Mouse (Mus musculus) heart, postnatal 10 days (tissue): ENCODE results near the gene Pomt2. TPM values are rescaled to one million over a fixed set of nuclear protein-coding genes. Genes with fewer than 3 reads are reported as not detected.

Experiments
- DNase-seq, 2 experiments: peaks; one replicate each; pipeline ENCODE4 v3.0.0; 2021
- intact Hi-C: fragments of 180-260 bp; cut with DNase I; formaldehyde crosslinking; loops from one replicate; pipeline ENCODE4 v1.15.1; 2025
- total RNA-seq, 2 experiments: library from RNA; stranded (reverse); gene quantifications; 2 replicates each; pipeline ENCODE4 v1.2.3; 2021

The Pomt2 gene
- total RNA-seq, 2 experiments from 2014 or later: 11.5 to 12.4 TPM

DNA sequence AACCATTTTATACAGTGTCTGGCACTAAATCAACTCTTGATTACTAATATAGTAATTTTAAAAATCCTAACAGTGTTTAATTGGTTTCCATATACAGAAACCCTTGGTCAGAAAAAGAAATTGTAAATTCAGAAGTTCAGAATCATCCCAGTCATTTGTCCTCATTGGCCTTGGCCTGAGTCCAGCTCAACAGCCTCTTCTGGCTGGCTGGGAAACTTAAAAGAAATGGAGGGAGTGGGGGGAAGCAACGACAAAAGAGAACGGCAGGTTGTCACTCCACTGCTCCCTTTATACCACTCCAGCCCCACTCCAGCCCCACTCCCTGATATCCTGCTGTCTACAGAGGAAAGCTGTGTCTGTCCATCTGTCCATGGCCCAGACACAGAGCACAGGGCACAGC is 16.6 kb downstream of the Pomt2 start:
- no peak for DNase-seq
- intact Hi-C loops: loop anchor here (2.0 to 5.0 kb wide), 3 partner anchors 116 to 286 kb away; no protein-coding TSS in a partner anchor

DNA sequence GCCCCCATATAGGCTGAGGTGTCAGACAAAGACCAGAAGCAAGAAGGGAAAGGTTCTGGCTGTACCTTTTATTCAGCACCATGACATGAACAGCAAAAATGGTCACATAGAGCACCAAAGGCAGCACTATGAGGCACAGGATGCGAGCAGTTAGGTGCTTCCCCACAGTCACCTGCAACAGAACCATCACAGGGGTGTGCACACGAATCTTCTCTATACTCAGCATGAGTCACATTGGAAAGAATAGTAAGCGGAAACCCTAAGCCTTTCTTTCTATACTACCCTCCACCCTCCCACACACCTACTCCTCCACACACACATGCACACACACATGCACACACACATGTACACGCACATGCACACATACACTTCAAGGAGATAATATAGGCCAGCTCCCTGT is 17.5 kb downstream of the Pomt2 start:
- no peak for DNase-seq
- intact Hi-C loops: loop anchor here (2.0 to 5.0 kb wide), 3 partner anchors 117 to 287 kb away; no protein-coding TSS in a partner anchor

DNA sequence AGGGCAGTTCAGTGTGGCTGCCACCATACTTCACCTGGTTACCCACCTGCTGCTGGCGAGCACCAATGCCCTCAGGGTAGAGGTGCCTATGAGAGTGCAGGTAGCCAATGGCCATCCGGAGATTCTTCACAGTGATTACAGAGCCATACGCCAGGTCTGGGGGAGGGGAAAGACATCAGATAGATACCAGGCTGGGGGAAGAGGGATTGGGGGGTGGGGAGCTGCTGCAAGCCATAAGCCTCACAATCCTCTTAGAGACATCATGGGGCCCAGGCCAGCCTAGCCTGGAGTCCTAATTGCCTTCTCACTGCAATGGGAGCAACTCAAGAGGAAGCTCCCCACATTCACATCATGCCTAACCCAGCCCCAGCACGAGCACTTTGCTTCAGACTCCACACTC is 20.5 kb downstream of the Pomt2 start:
- intact Hi-C loops: no loop called here
- DNase-seq: no peak

DNA sequence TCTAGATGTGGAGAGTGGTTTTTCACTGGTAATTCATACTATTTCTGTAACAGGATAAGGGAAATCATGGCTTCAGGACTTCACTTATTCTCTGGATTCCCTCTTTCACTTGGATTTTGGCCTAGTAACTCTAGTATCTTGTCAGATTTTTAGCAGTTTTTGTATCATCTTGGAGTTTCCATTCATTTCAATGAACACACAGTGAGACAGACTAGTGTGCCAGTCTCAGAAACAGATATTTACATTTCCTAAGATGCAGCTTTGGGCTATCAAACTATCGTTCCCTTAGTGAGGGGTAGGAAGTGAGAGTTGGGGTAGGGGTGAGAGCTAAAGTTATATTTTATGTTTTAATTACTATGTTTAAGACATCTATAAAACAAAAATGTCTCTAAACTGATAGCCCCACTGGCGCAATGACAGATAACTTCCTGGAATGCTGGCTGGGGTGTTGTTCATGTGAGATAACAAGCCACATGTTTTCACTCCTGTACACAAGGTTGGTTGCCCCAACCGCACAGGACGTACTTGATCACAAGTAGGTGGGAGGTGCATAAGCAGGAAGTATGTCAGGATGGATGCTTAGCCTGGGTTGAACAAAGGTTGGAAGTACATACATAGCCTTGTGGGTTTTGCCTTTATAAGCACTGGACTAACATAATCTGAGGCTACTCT is 25.7 kb downstream of the Pomt2 start:
- intact Hi-C loops: no loop called here

DNA sequence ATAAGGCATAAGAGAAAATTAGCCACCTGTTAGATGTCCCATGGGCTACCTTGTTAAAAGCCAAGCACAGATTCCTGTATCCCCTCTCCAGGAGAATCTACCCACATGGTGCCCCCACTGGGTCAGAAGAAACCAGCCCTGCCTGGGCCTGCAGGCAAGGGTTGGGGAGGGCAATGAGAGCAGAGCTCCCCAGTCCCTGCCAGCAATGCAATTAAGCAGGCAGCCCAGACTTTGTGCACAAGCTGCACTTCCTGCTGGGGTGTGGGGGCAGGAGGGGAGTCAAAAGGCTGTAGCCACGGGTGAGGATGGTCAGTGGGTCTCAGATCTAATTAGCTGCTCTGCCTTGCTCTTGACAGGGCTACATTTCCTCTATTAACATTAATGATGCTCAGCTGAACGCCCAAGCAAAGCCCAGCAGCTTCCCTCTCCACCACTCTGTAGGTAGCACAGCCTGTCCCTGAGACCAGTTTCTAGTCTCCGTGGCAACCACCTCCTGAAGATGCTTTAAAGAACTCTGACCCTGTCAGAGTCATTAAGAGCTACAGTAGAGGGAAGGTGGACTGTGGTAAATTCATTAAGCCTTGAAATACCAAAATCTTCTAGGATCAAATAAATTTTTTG is 40.3 kb downstream of the Pomt2 start:
- no peak for DNase-seq
- intact Hi-C loops: no loop called here

More for the DNA sequence above, 25.7 kb downstream of the Pomt2 start:
- DNase-seq: no peak

DNA sequence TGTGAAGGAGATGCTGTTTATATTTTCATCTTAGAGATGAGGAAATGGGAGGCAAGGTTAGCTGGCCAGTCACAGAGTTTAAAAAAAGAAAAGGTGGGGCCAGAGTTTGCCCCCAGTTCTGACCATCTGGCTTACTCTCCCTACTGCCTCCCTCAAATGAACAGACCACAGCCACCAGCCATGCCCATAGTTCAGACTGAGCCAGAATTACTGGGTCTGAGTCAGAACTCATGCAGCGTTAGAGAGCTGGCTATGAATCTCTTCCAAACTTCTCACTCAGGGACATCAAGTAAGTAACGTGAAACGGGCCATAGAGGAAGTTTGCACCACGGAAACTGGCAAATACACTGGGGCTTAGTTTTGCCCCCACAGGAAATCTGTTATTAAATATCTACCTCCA is 43.0 kb downstream of the Pomt2 start:
- intact Hi-C loops: no loop called here

DNA sequence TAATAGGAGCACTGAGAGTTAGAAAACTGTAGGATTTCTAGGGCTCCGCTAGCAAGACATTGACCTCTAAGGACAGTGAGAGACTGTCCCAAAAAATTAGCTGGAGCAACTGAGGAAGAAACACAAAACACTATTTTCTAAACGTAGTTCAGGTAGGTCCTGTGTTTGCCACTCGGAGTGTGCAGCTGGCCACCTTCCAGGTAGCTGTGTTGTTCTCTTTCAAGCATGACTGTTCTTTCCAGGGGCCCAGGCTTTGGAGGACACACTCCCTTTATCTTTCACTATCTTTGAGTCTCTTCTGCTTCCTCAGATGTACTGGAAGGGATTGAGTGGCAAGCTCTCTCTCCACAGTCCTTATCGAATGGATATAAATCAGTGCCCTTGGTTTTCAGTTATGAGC is 44.3 kb downstream of the Pomt2 start:
- no peak for DNase-seq
- intact Hi-C loops: no loop called here

More for the DNA sequence above, 43.0 kb downstream of the Pomt2 start:
- no peak for DNase-seq

DNA sequence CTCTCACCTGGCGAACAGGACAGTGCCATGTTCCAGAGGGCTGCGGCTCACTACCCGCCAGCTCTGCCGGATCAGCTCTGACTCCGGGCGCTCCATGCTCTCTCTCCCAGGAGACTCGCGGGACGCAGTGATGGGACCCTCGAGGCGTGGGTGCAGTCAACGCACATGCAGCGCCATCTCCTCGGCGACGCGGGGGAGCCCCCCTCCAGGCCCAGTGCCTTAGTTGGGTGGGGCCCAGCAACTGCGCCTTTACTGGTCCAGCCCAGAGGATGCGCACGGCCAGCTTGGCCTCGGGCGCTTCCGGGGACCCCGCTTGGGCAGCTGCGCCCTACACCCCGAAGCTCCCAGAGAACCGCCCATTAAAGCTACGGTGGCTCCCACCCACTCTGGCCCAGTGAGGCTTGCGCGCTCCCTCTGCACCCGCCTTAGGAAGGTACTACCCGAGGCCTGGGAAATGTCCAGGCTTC is 45.6 kb downstream of the Pomt2 start, which contains the start of gene Ngb:
Gene Ngb (minus strand): TSS at position 375 of the 467 bp plus-strand sequence.
- intact Hi-C loops: no loop called here
- no peak for DNase-seq

DNA sequence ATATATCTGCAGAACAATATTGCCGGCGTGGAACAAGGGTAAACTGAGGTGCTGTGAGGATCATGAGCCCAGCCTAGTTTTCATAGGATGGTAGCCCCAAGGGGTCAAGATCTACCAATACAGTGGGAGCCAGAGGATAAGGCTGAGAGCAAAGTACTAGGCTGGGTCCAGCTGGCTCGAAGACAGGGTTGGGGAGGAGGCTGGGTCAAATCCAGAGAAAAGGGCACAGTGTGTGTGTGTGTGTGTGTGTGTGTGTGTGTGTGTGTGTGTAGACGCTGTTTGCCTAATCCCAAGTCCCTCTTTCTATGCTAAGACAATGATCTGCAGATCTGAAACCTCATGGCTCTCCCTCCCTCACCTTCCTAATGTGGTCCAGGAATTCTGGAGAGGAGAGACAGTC is 47.4 kb downstream of the Pomt2 start:
- intact Hi-C loops: no loop called here
- no peak for DNase-seq

DNA sequence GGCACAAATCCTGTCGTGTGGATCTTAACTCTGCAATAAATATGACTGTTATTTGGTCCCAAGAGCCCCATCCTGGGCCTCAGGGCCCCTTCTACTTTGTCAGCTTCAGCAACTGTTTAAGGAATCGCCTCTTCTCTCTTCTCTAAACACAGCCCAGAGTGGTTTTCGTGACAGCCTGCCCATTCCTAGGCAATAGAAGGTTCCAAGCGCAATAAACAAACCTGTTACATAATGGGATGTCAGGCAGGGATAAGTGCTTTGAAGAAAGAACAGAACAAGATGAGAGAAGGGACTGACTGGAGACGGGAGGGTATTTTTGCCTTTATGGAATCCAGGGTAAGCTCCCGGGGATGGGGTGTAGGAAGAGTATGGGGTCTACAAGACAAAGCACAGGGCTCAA is 54.1 kb downstream of the Pomt2 start:
- intact Hi-C loops: no loop called here

DNA sequence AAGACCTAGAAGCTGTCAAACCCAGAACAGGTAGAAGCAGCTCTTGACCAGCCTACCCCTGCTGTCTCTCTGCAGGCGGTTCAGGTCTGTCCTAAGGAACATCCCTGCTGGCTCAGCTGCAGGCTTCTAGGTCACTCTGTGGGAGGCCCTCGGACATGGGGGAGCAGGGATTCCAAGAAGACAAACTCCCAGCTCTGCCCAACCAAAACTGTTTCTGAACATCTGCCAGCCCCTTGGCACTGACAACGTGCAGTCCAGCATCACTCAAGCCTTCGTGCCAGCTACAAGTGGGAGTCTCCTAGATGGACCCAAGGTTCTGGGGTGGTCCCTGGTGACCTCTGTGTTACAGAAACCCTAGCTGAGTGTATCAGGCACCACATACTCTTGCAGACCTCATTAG is 54.5 kb downstream of the Pomt2 start:
- intact Hi-C loops: no loop called here
- peak in 1 of 2 experiments; percentile 10 for DNase-seq

More for the DNA sequence above, 54.1 kb downstream of the Pomt2 start:
- DNase-seq: no peak

DNA sequence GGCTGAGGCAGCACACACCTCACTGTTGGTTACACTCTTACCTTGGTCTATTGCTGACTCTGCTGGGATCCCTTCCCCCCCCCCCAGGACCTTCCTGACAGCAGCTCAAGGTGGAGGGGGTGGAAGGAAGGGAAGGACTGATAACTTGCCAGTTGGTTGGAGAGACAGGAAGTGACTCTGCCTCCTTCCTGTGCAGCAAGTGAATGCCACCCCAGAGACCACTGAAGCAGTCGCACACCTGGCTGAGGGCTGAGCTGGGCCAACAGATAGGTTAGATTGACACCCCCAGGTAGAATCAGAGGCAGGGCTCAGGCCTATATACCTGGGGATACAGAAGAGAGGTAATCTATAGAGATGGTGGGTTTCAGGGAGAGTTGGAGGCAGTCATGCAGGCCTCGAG is 55.9 kb downstream of the Pomt2 start:
- intact Hi-C loops: no loop called here
- DNase-seq: no peak

DNA sequence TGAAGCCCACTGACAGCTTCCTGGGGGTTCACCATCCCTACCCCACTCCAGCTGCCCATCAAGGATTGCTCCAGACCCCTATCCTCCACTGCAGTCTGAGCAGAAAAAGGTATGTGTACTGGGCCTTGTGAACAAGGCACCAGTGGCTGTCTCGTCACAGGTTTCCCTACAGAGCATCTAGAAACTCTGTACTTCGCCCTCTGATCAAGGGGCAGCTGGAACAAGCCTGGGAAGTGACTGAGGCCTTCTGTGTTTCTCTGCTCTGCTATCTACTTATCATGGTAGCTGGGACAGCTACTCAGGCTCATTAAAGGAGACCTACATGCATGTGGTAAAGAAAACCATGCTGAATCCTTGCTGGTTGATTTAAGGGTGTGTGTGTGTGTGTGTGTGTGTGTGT is 58.1 kb downstream of the Pomt2 start:
- intact Hi-C loops: no loop called here
- no peak for DNase-seq

DNA sequence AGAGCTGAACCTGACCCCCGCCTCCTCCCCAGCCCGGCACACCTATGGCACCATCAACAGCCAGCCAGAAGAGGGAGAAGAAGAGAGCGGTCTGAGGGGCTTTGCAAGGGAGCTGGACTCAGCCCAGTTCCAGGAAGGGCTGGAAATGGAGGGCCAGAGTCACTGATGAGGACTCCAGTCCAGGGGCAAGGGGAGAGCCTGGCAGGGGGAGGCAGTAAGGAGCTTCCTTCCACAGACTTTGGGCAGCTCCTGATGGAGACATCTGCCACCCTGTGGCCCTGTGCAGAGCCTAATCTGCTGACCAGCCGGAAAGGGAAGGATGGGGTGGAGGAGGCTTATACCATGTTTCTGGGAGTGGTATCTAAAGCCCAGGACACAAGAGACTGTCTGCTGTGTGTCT is 58.5 kb downstream of the Pomt2 start:
- intact Hi-C loops: no loop called here
- no peak for DNase-seq

DNA sequence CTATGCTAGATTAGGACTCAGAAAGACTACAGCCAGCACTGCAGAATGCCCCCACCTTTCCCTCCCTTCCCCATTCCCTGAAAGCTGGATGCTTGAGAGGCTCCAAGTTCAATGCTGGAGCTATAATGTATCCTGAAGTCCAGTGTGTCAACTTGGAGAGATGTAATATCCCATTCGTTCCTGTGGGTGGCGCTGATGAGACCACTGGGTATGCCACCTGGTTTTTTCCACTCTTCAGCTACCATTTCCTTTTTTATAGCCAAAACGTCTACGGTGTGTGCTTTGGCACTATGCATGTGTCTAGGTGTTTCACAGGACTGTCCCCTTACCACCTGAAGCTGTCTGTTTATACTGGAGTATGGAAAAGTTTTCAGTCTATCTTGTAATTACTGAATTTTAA is 59.4 kb downstream of the Pomt2 start:
- intact Hi-C loops: no loop called here
- no peak for DNase-seq

DNA sequence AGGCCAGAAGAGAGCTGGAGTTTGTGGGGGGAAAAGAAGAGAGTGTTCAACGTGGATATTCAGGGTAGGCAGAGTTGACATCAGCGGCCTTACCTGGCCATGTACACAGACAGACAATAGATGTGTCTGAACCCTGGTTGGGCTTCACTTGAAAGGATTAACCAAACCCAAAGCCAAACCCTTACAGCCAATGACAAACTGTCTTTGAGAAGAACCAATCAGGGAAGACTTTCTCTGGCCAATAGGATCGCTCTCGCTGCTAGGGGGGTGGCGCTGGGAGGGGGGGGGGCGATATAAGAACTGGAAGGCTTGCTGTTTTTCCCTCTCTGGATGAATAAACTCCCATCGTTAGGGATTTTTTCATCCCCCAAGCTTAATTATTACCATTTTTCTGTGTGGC is 60.5 kb downstream of the Pomt2 start:
- no peak for DNase-seq
- intact Hi-C loops: no loop called here

DNA sequence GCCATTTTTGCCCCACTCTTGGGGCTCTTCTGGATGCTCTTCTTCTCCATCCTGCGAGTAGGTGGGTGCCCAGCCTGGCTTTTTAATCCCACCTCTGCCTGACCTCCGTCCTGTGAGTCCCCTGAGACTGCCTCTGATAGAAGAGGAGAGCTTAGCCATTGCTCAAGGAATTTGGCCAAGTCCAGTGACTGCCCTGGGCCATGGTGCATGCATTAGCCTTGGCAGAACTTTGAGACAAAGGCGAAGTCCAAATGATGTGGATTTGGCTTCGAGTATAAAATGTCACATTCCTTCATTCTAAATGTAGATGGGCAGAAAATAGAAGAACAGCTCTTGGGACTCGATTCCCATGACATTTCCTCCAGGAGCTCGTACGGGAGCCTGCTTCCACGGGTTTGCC is 65.0 kb downstream of the Pomt2 start:
- no peak for DNase-seq
- intact Hi-C loops: no loop called here

DNA sequence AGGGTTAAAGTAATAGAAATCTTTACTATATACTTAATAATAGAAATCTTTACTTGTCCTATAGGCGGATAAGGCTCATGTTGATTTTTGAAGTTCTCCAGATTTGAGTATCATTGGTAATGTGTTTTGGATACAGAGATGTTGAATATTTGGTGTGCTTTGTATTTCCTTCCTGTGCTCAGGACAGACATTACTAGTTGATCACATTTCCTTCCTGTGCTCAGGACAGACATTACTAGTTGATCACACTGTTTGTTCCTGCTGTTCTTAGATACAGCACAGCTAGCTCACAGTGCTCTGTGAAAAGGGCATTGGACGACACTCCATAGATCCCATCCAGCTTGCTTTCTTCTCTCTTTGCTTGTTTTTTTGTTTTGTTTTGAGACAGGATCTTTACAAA is 71.2 kb downstream of the Pomt2 start:
- intact Hi-C loops: no loop called here

DNA sequence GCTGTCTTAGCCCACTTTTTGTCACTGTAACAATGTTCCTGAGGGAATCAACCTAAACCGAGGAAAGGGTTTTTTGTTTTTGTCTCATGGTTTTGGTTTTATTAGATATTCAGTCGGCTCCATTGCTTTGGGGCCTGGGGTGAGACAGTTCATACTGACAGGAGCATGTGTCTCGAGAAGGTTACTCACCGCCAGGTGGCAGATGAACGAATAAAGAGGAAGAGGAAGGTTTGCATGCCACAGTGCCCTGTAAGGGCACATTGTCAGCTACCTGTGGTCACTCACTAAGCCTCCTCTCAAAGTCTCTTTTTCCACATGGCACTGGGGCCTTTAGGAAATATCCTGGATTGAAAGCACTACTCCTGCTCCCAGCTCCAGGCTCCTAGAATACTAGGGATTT is 77.2 kb downstream of the Pomt2 start:
- DNase-seq: no peak
- intact Hi-C loops: no loop called here

More for the DNA sequence above, 71.2 kb downstream of the Pomt2 start:
- DNase-seq: no peak

DNA sequence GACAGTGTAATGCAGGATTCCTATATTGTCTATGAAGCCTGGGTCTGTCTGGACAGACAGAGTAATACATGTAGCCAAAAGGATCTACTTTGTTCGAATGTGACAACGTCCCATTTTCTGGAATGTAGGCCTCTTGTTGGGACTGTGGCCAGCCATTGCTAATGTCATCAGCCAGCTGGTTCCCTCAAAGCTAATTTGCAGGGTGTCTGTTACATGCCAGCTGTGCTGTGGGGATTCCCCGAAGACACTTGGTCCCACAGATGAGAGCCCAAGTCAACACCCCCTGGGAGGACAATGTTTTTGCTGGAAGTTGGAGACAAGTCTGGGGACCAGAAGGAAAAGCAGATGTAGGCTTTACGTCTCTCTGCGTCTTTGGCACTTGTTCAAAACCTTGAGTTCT is 81.3 kb downstream of the Pomt2 start:
- intact Hi-C loops: no loop called here
- DNase-seq: peak; percentile 29 to 33

DNA sequence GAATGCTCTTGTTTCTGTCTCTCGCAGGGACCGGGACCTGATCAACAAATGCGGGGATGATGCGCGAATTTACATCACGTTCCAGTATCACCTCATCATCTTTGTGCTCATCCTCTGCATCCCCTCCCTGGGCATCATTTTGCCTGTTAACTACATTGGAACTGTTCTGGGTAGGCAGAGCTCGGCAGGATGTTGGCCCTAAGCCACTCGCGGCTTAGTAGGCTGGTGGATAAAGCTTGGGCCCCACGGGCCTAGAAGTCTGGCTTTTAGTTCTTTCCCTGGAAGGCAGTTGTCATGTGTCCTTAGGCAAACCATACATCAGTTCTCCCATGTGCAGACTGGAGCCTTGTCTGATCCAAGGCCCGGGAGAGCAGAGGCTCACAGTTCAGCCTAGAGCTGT is 82.3 kb downstream of the Pomt2 start:
- intact Hi-C loops: no loop called here
- no peak for DNase-seq

DNA sequence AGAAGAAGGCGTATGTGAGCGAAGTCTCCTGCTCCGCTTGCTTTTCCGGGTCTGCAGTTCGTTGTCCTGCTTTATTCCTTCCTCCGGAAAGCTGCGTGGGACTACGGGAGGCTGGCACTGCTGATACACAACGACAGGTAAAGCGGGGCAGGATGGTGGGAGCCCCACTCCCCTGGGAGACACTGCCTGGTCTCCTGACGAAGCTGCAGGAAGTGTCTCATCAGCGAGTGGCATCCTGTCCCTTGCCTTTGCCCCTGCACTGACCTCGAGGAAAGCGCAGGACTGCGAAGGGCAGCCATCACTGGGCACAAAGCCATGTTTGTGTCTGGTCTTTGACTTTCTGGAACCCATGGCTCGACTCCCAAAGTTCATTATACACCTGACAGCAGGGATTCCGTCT is 90.7 kb downstream of the Pomt2 start:
- intact Hi-C loops: no loop called here
- no peak for DNase-seq
